Mouse (Mus musculus) layer of hippocampus, adult 8-10 months (tissue): Measurements from ENCODE around the gene Gm4131. TPM values are rescaled to one million over a fixed set of nuclear protein-coding genes. Genes with fewer than 3 reads are reported as not detected.

Source experiments
- total RNA-seq, 4 experiments: library from RNA; stranded (reverse); gene quantifications; 2 replicates each; pipeline ENCODE4 v1.2.4; 2022

Gene Gm4131
- total RNA-seq, 4 experiments from 2014 or later, result not detected

Other genes starting within 250 kb of the Gm4131 start
- under 1 TPM; 0.16 to 0.43 (median 0.23) TPM for gene Gucy1b2, start 110.6 kb downstream of the Gm4131 start, total RNA-seq
- gene Fam124a, start 11.2 kb downstream of the Gm4131 start, total RNA-seq, result 10 to 100 TPM; 12.8 to 15.6 (median 13.7) TPM
- gene Serpine3, start 96.7 kb upstream of the Gm4131 start, total RNA-seq, result not detected
- gene Ints6, start 194.2 kb upstream of the Gm4131 start, total RNA-seq, result 10 to 100 TPM; 32.8 to 51.3 (median 42.3) TPM